Mouse (Mus musculus) kidney, embryonic 16.5 days (tissue): ENCODE measurements around the gene Maff. TPM values are rescaled to one million over a fixed set of nuclear protein-coding genes. Genes with fewer than 3 reads are reported as not detected.
A peak's percentile ranks its signal among the peaks of the same experiment; 100 is the strongest.

ENCODE experiments used
- ATAC-seq: fragments of 200-750 bp; cut with Nextera tagmentation; 2 replicates; pipeline ENCODE4 v1.8.0; 2017; ENCODE audit warnings: moderate TSS enrichment; ENCODE audit not compliant: low FRiP score, low TSS enrichment
- H3K27ac ChIP-seq: fragments of 300-500 bp; sonication (generic); 2 replicates; pipeline ENCODE4 v1.5.1; 2014; ENCODE audit warnings: low read length
- H3K27me3 ChIP-seq: fragments of 300-500 bp; sonication (generic); 2 replicates; pipeline ENCODE4 v1.6.1; 2014; ENCODE audit warnings: low read length, control low read depth, mixed read lengths; ENCODE audit not compliant: insufficient read depth
- H3K36me3 ChIP-seq: fragments of 300-500 bp; sonication (generic); 2 replicates; pipeline ENCODE4 v1.6.1; 2014; ENCODE audit warnings: low read length, control low read depth, mixed read lengths; ENCODE audit not compliant: insufficient read depth
- H3K4me1 ChIP-seq: fragments of 300-500 bp; sonication (generic); 2 replicates; pipeline ENCODE4 v1.6.1; 2014; ENCODE audit warnings: low read length, control low read depth, mixed read lengths; ENCODE audit not compliant: insufficient read depth
- H3K4me2 ChIP-seq: fragments of 300-500 bp; sonication (generic); replicated peaks from 2 replicates; pipeline ENCODE4 v1.6.1; 2014; ENCODE audit warnings: low read depth, low read length
- H3K4me3 ChIP-seq: fragments of 300-500 bp; sonication (generic); 2 replicates; pipeline ENCODE4 v1.5.1; 2014; ENCODE audit warnings: mild to moderate bottlenecking, low read length
- H3K9ac ChIP-seq: fragments of 300-500 bp; sonication (generic); replicated peaks from 2 replicates; pipeline ENCODE4 v1.6.1; 2014; ENCODE audit warnings: low read length
- H3K9me3 ChIP-seq: fragments of 300-500 bp; sonication (generic); 2 replicates; pipeline ENCODE4 v1.6.1; 2016; ENCODE audit warnings: low read length, control low read depth
- WGBS: fragments of 180-500 bp; shearing (Covaris S2); extraction: QIAGEN DNeasy Blood & Tissue Kit; methylation state at CpG from one replicate; pipeline ENCODE4 v1.1.7; 2014; 5-methylcytosine and 5-hydroxymethylcytosine counted together
- polyA plus RNA-seq: library from polyadenylated mRNA; unstranded; fragments of >200 nt; fragmentation: Nextera tagmentation; extraction: Ambion mirVana; gene quantifications from 2 replicates; pipeline ENCODE4 v1.2.1, GENCODE M21; 2015

Maff gene
- 3.7 and 4.0 TPM in 2 replicates for polyA plus RNA-seq

- no peak for ATAC-seq
- peak within 1 kb of the TSS; percentile 69 for H3K4me3 ChIP-seq
- H3K4me1 ChIP-seq, result peaks cover 14% of the 10 kb centered on the region
- H3K36me3 ChIP-seq, result no peaks in the 10 kb centered on the region
- 55% methylated on average over 8 of the region's 8 CpGs for WGBS
- no peaks in the 10 kb centered on the region; the same call in 1 of the 2 replicates for H3K9me3 ChIP-seq
- peak within 1 kb of the TSS; percentile 93 for H3K27ac ChIP-seq
- H3K27me3 ChIP-seq, result no peaks in the 10 kb centered on the region; the same call in 1 of the 2 replicates
- peak within 1 kb of the TSS; percentile 76 for H3K9ac ChIP-seq
- H3K4me2 ChIP-seq, result peak within 1 kb of the TSS; percentile 98
Measured at GRCm38 (mm10) chr15:79346051-79346793, at the start of gene Maff. Maff (plus strand) TSS chr15:79346621.

GRCm38 (mm10) chr15:79298553-79298952 is 47.9 kb upstream of the Maff start:
- 83% methylated on average over 6 of the region's 6 CpGs for WGBS
- no peak for ATAC-seq
- Histone ChIP-seq H3K4me1 (no peaks in the 10 kb centered on the region), H3K4me3 (no peak overlapping the region), H3K4me2 (no peak overlapping the region), H3K9me3 (no peaks in the 10 kb centered on the region), H3K27ac (no peak overlapping the region), H3K9ac (no peak overlapping the region), H3K27me3 (no peaks in the 10 kb centered on the region), H3K36me3 (0 out of 2 replicates have a peak, but pooled peaks cover 2% of the 10 kb centered on the region)

GRCm38 (mm10) chr15:79299563-79300155 is 46.8 kb upstream of the Maff start:
- ATAC-seq, result no peak
- Histone ChIP-seq H3K9ac (no peak overlapping the region), H3K27ac (no peak overlapping the region), H3K4me1 (no peaks in the 10 kb centered on the region), H3K27me3 (no peaks in the 10 kb centered on the region), H3K9me3 (no peaks in the 10 kb centered on the region), H3K4me3 (no peak overlapping the region), H3K36me3 (0 out of 2 replicates have a peak, but pooled peaks cover 2% of the 10 kb centered on the region), H3K4me2 (no peak overlapping the region)
- 74% methylated on average over 2 of the region's 2 CpGs for WGBS

- ATAC-seq, result no peak
- 77% methylated on average over 8 of the region's 8 CpGs for WGBS
- no peaks in the 10 kb centered on the region for H3K27me3 ChIP-seq
- no peak overlapping the region for H3K4me2 ChIP-seq
- H3K4me3 ChIP-seq, result no peak overlapping the region
- no peak overlapping the region for H3K9ac ChIP-seq
- peaks cover 7% of the 10 kb centered on the region; the same call in 1 of the 2 replicates for H3K36me3 ChIP-seq
- no peak overlapping the region for H3K27ac ChIP-seq
- H3K9me3 ChIP-seq, result no peaks in the 10 kb centered on the region
- no peaks in the 10 kb centered on the region for H3K4me1 ChIP-seq
Measured at GRCm38 (mm10) chr15:79303725-79304124, 42.7 kb upstream of the Maff start.

- Histone ChIP-seq H3K4me3 (no peak overlapping the region), H3K27me3 (no peaks in the 10 kb centered on the region), H3K4me1 (no peaks in the 10 kb centered on the region), H3K27ac (no peak overlapping the region), H3K9me3 (no peaks in the 10 kb centered on the region), H3K36me3 (peaks cover 7% of the 10 kb centered on the region; the same call in 1 of the 2 replicates), H3K9ac (no peak overlapping the region), H3K4me2 (no peak overlapping the region)
- 71% methylated on average over 4 of the region's 5 CpGs for WGBS
- ATAC-seq, result no peak
Measured at GRCm38 (mm10) chr15:79304832-79305231, 41.6 kb upstream of the Maff start.

GRCm38 (mm10) chr15:79306043-79306637 is 40.3 kb upstream of the Maff start:
- WGBS, result 81% methylated on average over 23 of the region's 23 CpGs
- no peak overlapping the region for H3K9ac ChIP-seq
- H3K4me3 ChIP-seq, result no peak overlapping the region
- ATAC-seq, result no peak
- no peaks in the 10 kb centered on the region for H3K9me3 ChIP-seq
- no peaks in the 10 kb centered on the region for H3K4me1 ChIP-seq
- no peak overlapping the region for H3K4me2 ChIP-seq
- H3K27me3 ChIP-seq, result no peaks in the 10 kb centered on the region
- H3K36me3 ChIP-seq, result peaks cover 13% of the 10 kb centered on the region; the same call in 1 of the 2 replicates
- no peak overlapping the region for H3K27ac ChIP-seq

- Histone ChIP-seq H3K9me3 (no peaks in the 10 kb centered on the region), H3K4me3 (no peak overlapping the region), H3K9ac (no peak overlapping the region), H3K36me3 (peaks cover 13% of the 10 kb centered on the region; the same call in 1 of the 2 replicates), H3K27ac (no peak overlapping the region), H3K4me1 (no peaks in the 10 kb centered on the region), H3K27me3 (no peaks in the 10 kb centered on the region), H3K4me2 (no peak overlapping the region)
- WGBS, result 53% methylated on average over 4 of the region's 4 CpGs
- ATAC-seq, result no peak
Measured at GRCm38 (mm10) chr15:79307861-79308260, 38.6 kb upstream of the Maff start.

GRCm38 (mm10) chr15:79313848-79314369 is 32.5 kb upstream of the Maff start:
- Histone ChIP-seq H3K9ac (no peak overlapping the region), H3K4me3 (no peak overlapping the region), H3K27me3 (no peaks in the 10 kb centered on the region), H3K9me3 (no peaks in the 10 kb centered on the region), H3K4me1 (no peaks in the 10 kb centered on the region), H3K27ac (no peak overlapping the region), H3K4me2 (no peak overlapping the region), H3K36me3 (peaks cover 8% of the 10 kb centered on the region; the same call in 1 of the 2 replicates)
- WGBS, result 70% methylated on average over 8 of the region's 8 CpGs
- 0 out of 2 replicates have a peak, but pooled peaks have one; percentile 23 for ATAC-seq

GRCm38 (mm10) chr15:79321733-79322190 is 24.7 kb upstream of the Maff start:
- Histone ChIP-seq H3K4me1 (peaks cover 22% of the 10 kb centered on the region), H3K36me3 (no peaks in the 10 kb centered on the region), H3K9ac (no peak overlapping the region), H3K27ac (no peak overlapping the region), H3K4me3 (no peak overlapping the region), H3K9me3 (no peaks in the 10 kb centered on the region), H3K4me2 (no peak overlapping the region), H3K27me3 (no peaks in the 10 kb centered on the region)
- ATAC-seq, result no peak
- 71% methylated on average over 5 of the region's 5 CpGs for WGBS
